Mouse (Mus musculus): Measurements from ENCODE around the gene Pak2. TPM values are rescaled to one million over a fixed set of nuclear protein-coding genes. Genes with fewer than 3 reads are reported as not detected.

Pak2 gene
- total RNA-seq, 1 experiment: 26.9 TPM

DNA sequence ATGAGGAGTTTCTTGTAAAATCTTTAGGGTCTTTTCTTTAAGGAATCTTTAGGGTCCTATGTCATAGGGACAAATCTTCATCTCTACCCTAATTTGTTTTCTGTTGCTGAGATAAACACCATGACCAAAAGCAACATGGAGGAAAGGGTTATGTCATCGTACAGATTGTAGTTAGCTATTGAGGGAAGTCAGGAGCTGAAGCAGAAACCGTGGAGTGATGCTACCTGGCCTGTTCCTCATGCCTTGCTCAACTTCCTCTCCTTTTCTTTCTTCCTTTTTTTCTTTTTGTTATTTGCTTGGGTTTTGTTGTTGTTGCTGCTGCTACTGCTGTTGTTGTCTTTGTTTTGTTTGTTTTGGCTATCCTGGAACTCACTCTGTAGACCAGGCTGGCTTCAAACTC, 29.4 kb upstream of the Pak2 start:
- in situ Hi-C loops (cut with MboI; ENCODE audit: low sequenced_read_pairs in 2 of 2, unreplicated experiment in 2 of 2): no loop called here
- TF ChIP-seq ZNF384 (IDR thresholded peaks at IDR 0.05; ENCODE audit: low read depth, low read length) (no peak), HCFC1 (IDR thresholded peaks at IDR 0.05; ENCODE audit: borderline replicate concordance, insufficient read depth, low read length) (no peak), MAFK (IDR thresholded peaks at IDR 0.05; ENCODE audit: insufficient read depth, low read depth, low read length) (no peak), CHD2 (IDR thresholded peaks at IDR 0.05; ENCODE audit: low read depth, low read length) (no peak), ZC3H11A (IDR thresholded peaks at IDR 0.05; ENCODE audit: borderline replicate concordance, low read depth, low read length) (no peak)
- Histone ChIP-seq H3K4me1 (ENCODE audit: control insufficient read depth in 2 of 2, insufficient read depth in 2 of 2, low read length in 2 of 2, poor library complexity in 1 of 2) (peaks cover 0 to under 1% of the 10 kb centered on the region in 2 experiments; a peak in 1 of 4 replicates), H3K4me3 (ENCODE audit: insufficient read depth in 1 of 2, low read depth in 1 of 2, low read length in 2 of 2, poor library complexity in 1 of 2, severe bottlenecking in 1 of 2) (no peak overlapping the region), H3K27ac (ENCODE audit: insufficient read depth, low read depth, low read length, poor library complexity, severe bottlenecking) (no peak overlapping the region), H3K9me3 (ENCODE audit: control insufficient read depth, insufficient read depth, low read depth, low read length) (no peaks in the 10 kb centered on the region), H3K36me3 (ENCODE audit: control insufficient read depth, insufficient read depth, low read length, poor library complexity, severe bottlenecking) (peaks cover 2% of the 10 kb centered on the region; the same call in 1 of the 2 replicates), H3K9ac (ENCODE audit: insufficient read depth, low read depth, low read length, poor library complexity, severe bottlenecking) (no peak overlapping the region)
- no peak for DNase-seq (ENCODE audit: low read depth, low spot score)

DNA sequence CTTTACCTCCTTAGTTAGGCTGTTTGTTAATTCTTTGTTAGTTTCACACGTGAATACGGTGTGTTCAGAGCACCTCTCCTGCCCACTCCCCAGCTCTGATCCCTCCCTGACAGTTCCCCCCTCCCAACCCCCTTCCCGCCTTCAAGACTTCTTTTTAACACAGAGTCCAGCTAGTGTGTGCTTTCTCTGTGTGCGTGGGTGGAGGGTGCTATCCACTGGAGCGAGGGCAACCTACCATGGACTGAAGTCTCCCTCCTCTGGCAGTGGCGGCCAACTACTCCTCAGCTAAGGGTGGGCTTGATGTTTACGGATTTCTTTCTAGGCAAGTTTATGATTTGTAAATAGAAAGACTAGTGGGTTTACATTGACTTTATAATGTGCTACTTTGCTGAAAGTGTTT, 29.0 kb upstream of the Pak2 start:
- Histone ChIP-seq H3K27ac (ENCODE audit: insufficient read depth, low read depth, low read length, poor library complexity, severe bottlenecking) (no peak overlapping the region), H3K9ac (ENCODE audit: insufficient read depth, low read depth, low read length, poor library complexity, severe bottlenecking) (no peak overlapping the region), H3K4me1 (ENCODE audit: control insufficient read depth in 2 of 2, insufficient read depth in 2 of 2, low read length in 2 of 2, poor library complexity in 1 of 2) (no peaks in the 10 kb centered on the region), H3K36me3 (ENCODE audit: control insufficient read depth, insufficient read depth, low read length, poor library complexity, severe bottlenecking) (peaks cover 2% of the 10 kb centered on the region; the same call in 1 of the 2 replicates), H3K9me3 (ENCODE audit: control insufficient read depth, insufficient read depth, low read depth, low read length) (no peaks in the 10 kb centered on the region), H3K4me3 (ENCODE audit: insufficient read depth in 1 of 2, low read depth in 1 of 2, low read length in 2 of 2, poor library complexity in 1 of 2, severe bottlenecking in 1 of 2) (no peak overlapping the region)
- no peak for DNase-seq (ENCODE audit: low read depth, low spot score)
- TF ChIP-seq MAFK (IDR thresholded peaks at IDR 0.05; ENCODE audit: insufficient read depth, low read depth, low read length): no peak
- no peak for TF ChIP-seq ZNF384 (IDR thresholded peaks at IDR 0.05; ENCODE audit: low read depth, low read length)
- no peak for TF ChIP-seq ZC3H11A (IDR thresholded peaks at IDR 0.05; ENCODE audit: borderline replicate concordance, low read depth, low read length)
- TF ChIP-seq CHD2 (IDR thresholded peaks at IDR 0.05; ENCODE audit: low read depth, low read length): no peak
- TF ChIP-seq HCFC1 (IDR thresholded peaks at IDR 0.05; ENCODE audit: borderline replicate concordance, insufficient read depth, low read length): no peak
- in situ Hi-C loops (cut with MboI; ENCODE audit: low sequenced_read_pairs in 2 of 2, unreplicated experiment in 2 of 2): no loop called here

DNA sequence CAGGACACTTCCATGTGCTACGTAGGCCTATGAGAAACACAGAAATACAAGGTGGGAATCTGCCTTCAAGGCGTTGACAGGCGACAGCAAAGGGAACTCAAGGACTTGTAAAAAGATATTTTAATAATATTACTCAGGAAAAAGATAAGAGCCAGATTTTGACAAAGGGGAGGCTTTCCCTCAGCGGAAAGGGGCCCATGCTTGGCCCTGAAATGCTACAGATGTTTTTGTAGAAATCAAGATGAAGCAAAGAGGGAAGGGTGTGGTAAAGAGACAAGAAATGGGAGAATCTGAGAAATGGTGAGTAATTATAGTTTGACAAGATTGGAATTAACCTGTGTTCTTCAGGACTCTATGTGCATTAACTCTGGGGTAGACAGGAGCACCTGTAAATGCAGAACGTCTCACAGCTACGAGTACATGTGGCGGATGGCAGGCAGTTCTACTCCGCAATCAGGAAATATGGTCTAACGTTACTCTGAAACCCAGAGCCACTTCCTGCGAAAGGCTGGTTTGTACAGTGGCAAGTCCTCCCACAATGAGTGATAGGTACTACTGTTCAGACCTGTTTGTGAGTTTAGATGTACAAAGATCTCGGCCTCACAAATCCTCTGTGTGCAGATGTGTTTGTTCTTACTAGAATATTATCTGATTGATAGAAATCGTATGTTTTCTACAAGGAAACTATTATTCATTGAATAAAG, 28.4 kb upstream of the Pak2 start:
- Histone ChIP-seq H3K4me1 (ENCODE audit: control insufficient read depth in 2 of 2, insufficient read depth in 2 of 2, low read length in 2 of 2, poor library complexity in 1 of 2) (no peaks in the 10 kb centered on the region), H3K4me3 (ENCODE audit: insufficient read depth in 1 of 2, low read depth in 1 of 2, low read length in 2 of 2, poor library complexity in 1 of 2, severe bottlenecking in 1 of 2) (no peak overlapping the region), H3K9ac (ENCODE audit: insufficient read depth, low read depth, low read length, poor library complexity, severe bottlenecking) (no peak overlapping the region), H3K9me3 (ENCODE audit: control insufficient read depth, insufficient read depth, low read depth, low read length) (no peaks in the 10 kb centered on the region), H3K27ac (ENCODE audit: insufficient read depth, low read depth, low read length, poor library complexity, severe bottlenecking) (no peak overlapping the region), H3K36me3 (ENCODE audit: control insufficient read depth, insufficient read depth, low read length, poor library complexity, severe bottlenecking) (peaks cover 2% of the 10 kb centered on the region; the same call in 1 of the 2 replicates)
- DNase-seq (ENCODE audit: low read depth, low spot score): no peak
- no peak for TF ChIP-seq HCFC1 (IDR thresholded peaks at IDR 0.05; ENCODE audit: borderline replicate concordance, insufficient read depth, low read length)
- TF ChIP-seq MAFK (IDR thresholded peaks at IDR 0.05; ENCODE audit: insufficient read depth, low read depth, low read length): no peak
- no peak for TF ChIP-seq CHD2 (IDR thresholded peaks at IDR 0.05; ENCODE audit: low read depth, low read length)
- TF ChIP-seq ZC3H11A (IDR thresholded peaks at IDR 0.05; ENCODE audit: borderline replicate concordance, low read depth, low read length): no peak
- no peak for TF ChIP-seq ZNF384 (IDR thresholded peaks at IDR 0.05; ENCODE audit: low read depth, low read length)
- in situ Hi-C loops (cut with MboI; ENCODE audit: low sequenced_read_pairs in 2 of 2, unreplicated experiment in 2 of 2): no loop called here

DNA sequence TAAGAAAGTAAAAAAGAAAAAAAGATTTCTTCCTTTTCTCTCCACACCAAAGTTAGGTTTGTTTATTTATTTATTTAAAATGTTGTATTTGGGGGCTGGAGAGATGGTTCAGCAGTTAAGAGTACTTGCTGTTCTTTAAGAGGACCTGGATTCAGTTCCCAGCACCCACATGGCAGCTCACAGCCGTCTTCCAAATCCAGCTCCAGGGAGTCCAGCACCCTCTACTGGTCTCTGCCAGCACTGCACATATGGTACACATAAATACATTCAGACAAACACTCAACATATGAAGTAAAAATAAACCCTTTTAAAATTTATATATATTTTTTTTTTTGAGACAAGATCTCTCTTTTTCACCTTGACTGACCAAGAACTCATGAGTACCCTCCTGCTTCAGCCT, 26.6 kb upstream of the Pak2 start:
- DNase-seq (ENCODE audit: low read depth, low spot score): no peak
- in situ Hi-C loops (cut with MboI; ENCODE audit: low sequenced_read_pairs in 2 of 2, unreplicated experiment in 2 of 2): no loop called here
- H3K36me3 ChIP-seq (ENCODE audit: control insufficient read depth, insufficient read depth, low read length, poor library complexity, severe bottlenecking): peaks cover 2% of the 10 kb centered on the region; the same call in 1 of the 2 replicates

More for the DNA sequence above, 26.6 kb upstream of the Pak2 start:
- TF ChIP-seq ZC3H11A (IDR thresholded peaks at IDR 0.05; ENCODE audit: borderline replicate concordance, low read depth, low read length): no peak
- Histone ChIP-seq H3K27ac (ENCODE audit: insufficient read depth, low read depth, low read length, poor library complexity, severe bottlenecking) (no peak overlapping the region), H3K9me3 (ENCODE audit: control insufficient read depth, insufficient read depth, low read depth, low read length) (no peaks in the 10 kb centered on the region), H3K9ac (ENCODE audit: insufficient read depth, low read depth, low read length, poor library complexity, severe bottlenecking) (no peak overlapping the region), H3K4me3 (ENCODE audit: insufficient read depth in 1 of 2, low read depth in 1 of 2, low read length in 2 of 2, poor library complexity in 1 of 2, severe bottlenecking in 1 of 2) (no peak overlapping the region), H3K4me1 (ENCODE audit: control insufficient read depth in 2 of 2, insufficient read depth in 2 of 2, low read length in 2 of 2, poor library complexity in 1 of 2) (no peaks in the 10 kb centered on the region)

All from ES-E14 (cell line).